Mouse (Mus musculus): Measurements from ENCODE around the gene Rhoa.
A peak's percentile ranks its signal among the peaks of the same experiment; 100 is the strongest.

Rhoa gene

GRCm38 (mm10) chr9:108341801-108342200 lies 35.9 kb downstream of the Rhoa start:
- no peak for DNase-seq

- no peak for DNase-seq
These were observed 36.4 kb downstream of the Rhoa start for GRCm38 (mm10) chr9:108342301-108342831.

GRCm38 (mm10) chr9:108343331-108343730 lies 37.4 kb downstream of the Rhoa start:
- DNase-seq: no peak

- no peak for DNase-seq
These were observed 37.9 kb downstream of the Rhoa start for GRCm38 (mm10) chr9:108343835-108344234.

- no peak for DNase-seq
These were observed 38.5 kb downstream of the Rhoa start for GRCm38 (mm10) chr9:108344471-108344870.

GRCm38 (mm10) chr9:108347024-108347423 lies 41.1 kb downstream of the Rhoa start:
- no peak for DNase-seq

GRCm38 (mm10) chr9:108347540-108348289 lies 41.8 kb downstream of the Rhoa start, which contains the start of gene Usp4:
Gene Usp4, plus strand, starts transcription at chr9:108347853.
- peak; percentile 88 for DNase-seq

GRCm38 (mm10) chr9:108348290-108348680 lies 42.4 kb downstream of the Rhoa start:
- DNase-seq: no peak

- no peak for DNase-seq
These were observed 43.8 kb downstream of the Rhoa start for GRCm38 (mm10) chr9:108349727-108350126.

- no peak for DNase-seq
These were observed 72.3 kb downstream of the Rhoa start for GRCm38 (mm10) chr9:108378234-108378633.

- DNase-seq: no peak
These were observed 72.8 kb downstream of the Rhoa start for GRCm38 (mm10) chr9:108378736-108379135.

GRCm38 (mm10) chr9:108379294-108379693 lies 73.4 kb downstream of the Rhoa start:
- DNase-seq: no peak

- no peak for DNase-seq
These were observed 75.5 kb downstream of the Rhoa start for GRCm38 (mm10) chr9:108381382-108381781.

- no peak for DNase-seq
These were observed 79.1 kb downstream of the Rhoa start for GRCm38 (mm10) chr9:108385006-108385405.

GRCm38 (mm10) chr9:108386816-108387215 lies 80.9 kb downstream of the Rhoa start:
- no peak for DNase-seq

All from cerebellum, adult 11-12 months (tissue).